Mouse (Mus musculus): Measurements from ENCODE around the gene 1520401A03Rik.

The 1520401A03Rik gene

DNA sequence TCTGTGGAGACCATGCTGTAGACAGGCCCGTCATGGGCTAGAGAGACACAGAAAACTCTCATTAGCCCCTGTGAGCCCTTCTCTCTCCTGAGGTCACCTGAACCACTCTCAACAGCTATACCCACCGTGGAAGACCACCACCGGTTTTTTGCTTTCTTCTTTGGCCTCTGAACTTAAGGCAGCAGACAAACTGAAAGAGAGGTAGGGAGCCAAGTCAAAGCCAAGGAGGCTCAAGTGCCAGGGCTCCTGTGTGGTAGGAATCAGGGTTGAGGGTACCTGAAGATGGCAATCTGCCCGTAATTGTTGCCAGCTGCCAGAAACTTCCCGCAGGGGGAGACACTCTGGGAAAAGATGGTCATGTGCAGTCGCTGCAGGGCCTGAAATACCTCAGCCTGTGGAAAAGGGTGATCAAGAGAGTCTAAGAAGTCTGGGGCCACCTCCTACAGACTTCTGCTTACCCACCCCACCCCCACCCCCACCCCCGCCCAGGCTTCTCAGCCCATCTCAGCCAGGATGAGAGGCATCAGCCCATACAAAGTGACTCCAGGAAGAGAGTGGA lies 52.0 kb downstream of the 1520401A03Rik start:
- DNase-seq (ENCODE audit: low read depth, low spot score), result no peak

DNA sequence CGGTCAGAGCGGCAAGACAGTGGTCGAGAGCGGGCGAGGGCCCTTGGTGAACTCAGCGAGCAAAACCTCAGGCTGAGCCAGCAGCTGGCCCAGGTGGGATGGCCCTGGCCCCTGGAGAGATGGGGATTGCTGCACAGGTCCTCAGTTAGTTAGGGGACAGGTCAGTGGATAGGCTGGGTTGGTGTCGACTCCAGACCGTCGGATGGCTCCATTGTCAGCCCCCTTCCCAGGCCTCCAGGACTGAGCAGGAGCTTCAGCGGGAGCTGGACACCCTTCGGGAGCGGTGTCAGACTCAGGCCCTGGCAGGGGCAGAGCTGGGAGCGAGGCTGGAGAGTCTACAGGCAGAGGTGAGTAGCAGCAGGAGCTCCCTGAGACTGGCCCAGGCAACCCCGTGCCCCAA lies 57.1 kb downstream of the 1520401A03Rik start:
- DNase-seq (ENCODE audit: low read depth, low spot score), result no peak

DNA sequence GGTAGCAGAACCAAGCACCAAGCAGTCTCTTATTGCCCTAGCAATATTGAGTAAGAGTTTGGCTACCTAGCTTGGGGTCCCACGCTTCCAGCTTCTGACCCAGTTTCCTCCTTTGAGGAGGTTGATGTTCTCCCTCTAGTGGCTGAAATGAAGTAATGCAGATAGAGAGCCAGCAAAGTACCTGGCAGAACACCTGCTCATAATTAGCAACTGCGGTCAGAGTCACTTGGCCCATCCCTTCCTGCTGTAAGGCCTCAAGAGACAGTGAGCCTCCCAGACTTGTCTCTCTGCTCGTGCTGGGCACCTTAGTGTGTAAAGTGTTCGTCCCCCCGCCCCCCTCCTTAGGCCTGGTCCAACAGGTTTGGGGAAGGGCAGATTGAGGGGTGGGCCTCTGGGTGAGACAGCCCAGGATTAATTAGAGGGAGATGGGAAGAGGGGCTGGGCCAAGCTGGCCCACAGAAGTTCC lies 58.0 kb downstream of the 1520401A03Rik start:
- no peak for DNase-seq (ENCODE audit: low read depth, low spot score)

DNA sequence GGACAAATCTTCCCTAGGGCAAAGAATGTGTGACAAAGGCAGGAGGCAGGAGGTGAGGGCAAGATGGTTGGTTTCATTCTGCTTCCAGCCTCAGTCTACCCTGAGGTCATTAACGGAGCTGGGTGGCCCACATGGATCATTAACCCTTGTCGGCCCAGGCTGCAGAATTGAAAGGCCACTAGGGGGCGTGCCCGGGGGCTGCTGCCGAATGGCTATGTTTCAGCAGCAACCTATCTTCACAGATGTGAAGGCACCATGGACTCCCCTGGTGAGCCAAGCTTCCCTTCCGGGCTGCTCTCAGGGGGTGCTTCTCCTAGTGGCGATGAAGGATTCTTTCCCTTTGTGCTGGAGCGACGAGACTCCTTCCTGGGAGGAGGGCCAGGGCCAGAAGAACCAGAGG lies 61.1 kb downstream of the 1520401A03Rik start:
- no peak for DNase-seq (ENCODE audit: low read depth, low spot score)

DNA sequence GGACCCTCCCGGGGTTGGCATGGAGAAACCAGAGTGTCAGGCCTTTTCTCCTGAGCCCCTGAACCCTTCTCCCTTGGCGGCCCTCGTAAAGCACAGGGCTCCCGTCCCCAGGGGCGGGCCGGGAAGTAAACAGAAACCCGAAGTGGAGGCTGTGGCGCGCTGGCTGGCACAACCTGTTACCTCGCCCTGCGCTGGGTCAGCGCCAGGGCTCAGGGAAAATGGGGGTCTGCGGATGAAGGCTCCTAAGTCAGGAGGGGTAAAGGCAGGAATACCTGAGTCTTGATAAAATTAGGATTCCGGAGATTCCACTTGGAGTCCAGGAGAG lies 61.7 kb downstream of the 1520401A03Rik start:
- no peak for DNase-seq (ENCODE audit: low read depth, low spot score)

DNA sequence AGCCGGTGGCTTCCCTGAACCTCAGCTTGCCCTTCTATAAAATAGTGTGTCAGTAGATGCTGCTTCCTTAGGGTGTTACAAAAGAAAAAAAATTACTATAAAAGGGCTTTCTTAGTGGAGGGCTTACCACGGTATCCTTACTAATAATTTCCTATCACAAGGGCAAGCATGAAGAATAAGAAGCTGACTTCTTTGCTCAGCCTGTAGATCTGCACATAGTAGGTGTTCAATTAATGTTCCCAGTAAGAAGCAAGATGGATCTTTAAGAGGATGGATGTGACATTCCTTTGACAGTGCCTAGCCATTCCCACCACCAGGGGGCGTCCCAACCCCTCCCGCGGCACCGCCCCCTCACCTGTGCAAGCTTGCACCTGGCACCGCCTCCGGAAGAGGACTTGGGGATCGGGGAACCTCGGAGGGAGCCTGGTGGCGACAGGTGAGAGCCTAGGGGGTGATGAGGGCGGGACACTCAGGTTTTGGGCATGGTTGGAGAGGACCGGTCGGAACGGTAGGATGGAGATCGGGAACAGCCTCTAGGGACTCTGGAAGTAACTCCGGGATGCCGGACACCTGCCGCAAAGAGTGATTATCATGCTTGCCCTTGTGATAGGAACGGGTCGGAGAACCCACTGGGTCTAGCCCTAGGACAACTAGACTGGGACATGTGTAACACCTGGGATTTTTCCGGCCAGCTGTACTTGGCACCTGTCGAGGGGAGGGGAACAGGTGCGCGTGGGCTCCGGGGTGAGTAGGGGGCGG lies 62.3 kb downstream of the 1520401A03Rik start, which contains the start of gene Bicdl2:
TSS of gene Bicdl2 (plus strand) at position 390 of the 759 bp plus-strand sequence.
- no peak for DNase-seq (ENCODE audit: low read depth, low spot score)

DNA sequence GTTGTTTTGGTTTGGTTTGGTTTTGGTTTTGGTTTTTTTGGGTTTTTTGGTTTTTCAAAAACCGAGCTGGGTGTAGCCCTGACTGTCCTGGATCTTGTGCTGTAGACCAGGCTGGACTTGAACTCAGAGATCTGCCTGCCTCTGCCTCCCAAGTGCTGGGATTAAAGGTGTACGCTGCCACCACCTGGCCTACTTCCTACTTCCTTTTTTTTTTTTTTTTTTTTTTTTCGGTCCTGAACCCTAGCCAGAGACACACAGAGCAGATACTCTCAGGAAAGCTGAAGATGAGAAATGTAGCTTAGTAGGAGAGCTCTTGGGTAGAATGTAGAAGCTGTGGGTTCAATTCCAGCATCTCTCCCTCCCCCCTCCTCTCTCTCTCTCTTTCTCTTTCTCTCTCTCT lies 64.1 kb downstream of the 1520401A03Rik start:
- no peak for DNase-seq (ENCODE audit: low read depth, low spot score)
